Mouse (Mus musculus) liver, postnatal 0 days (tissue): Measurements from ENCODE around the gene Uck2.

Source experiments
- CTCF ChIP-seq: sonication (generic); IDR thresholded peaks from 2 replicates; pipeline ENCODE4 v1.5.1; 2016; ENCODE audit warnings: antibody characterized with exemption, low read depth
- EP300 ChIP-seq: IDR thresholded peaks from 2 replicates; pipeline ENCODE4 v1.6.1; 2016; ENCODE audit warnings: antibody characterized with exemption, low read depth, mild to moderate bottlenecking

DNA sequence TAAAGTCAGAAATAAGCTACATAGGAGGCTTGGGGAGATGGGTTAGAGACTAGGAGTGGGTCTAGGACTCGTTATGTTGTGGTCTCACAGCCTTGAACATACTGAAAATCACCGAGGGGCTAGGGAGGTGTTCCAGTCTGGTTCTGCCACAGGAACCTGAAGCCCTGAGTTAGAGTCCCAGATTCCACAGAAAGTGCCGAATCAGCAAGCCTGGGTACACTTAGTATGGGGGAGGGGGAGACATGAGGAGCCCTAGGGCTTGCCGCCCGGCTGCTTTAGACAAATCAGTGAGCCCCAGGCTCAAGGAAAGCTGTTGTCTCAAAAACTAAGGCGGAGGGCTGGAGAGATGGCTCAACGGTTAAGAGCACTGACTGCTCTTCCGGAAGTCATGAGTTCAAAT, 6.5 kb upstream of the Uck2 start:
- TF ChIP-seq CTCF (no peak), EP300 (no peak)
